Mouse (Mus musculus): ENCODE measurements at regions not wholly inside any gene's neighbourhood (a gene's known extent, or its start where the extent isn't known, plus 50 kb on each side); places are given as distances from the start of the nearest gene placed in this dataset.

- DNase-seq (no peak), ATAC-seq (ENCODE audit: insufficient read depth) (no peak)
- no peaks in the 10 kb centered on the region for H3K27me3 ChIP-seq (ENCODE audit: insufficient read depth, low read length)
- WGBS = 80% methylated on average over 3 of the region's 3 CpGs
- H3K9ac ChIP-seq = no peak overlapping the region
- no peaks in the 10 kb centered on the region for H3K9me3 ChIP-seq (ENCODE audit: low read depth, low read length)
- H3K36me3 ChIP-seq (ENCODE audit: insufficient read depth) = no peaks in the 10 kb centered on the region
- no peak overlapping the region for H3K27ac ChIP-seq (ENCODE audit: low read depth)
- H3K4me1 ChIP-seq (ENCODE audit: insufficient read depth) = no peaks in the 10 kb centered on the region
- H3K4me2 ChIP-seq = no peak overlapping the region
- TF ChIP-seq CTCF (IDR thresholded peaks at IDR 0.05; ENCODE audit: low read depth) = no peak
- no peak overlapping the region for H3K4me3 ChIP-seq (ENCODE audit: low read depth, low read length)
These were observed 53.3 kb upstream of the Arhgap28 start for GRCm38 (mm10) chr17:68057264-68057663.

GRCm38 (mm10) chr17:68060455-68060854 lies 56.5 kb upstream of the Arhgap28 start:
- no peak for ATAC-seq (ENCODE audit: insufficient read depth)
- 95% methylated on average over 3 of the region's 3 CpGs for WGBS

GRCm38 (mm10) chr17:68065751-68066150 lies 61.8 kb upstream of the Arhgap28 start:
- Histone ChIP-seq H3K36me3 (ENCODE audit: insufficient read depth) (no peaks in the 10 kb centered on the region), H3K27me3 (ENCODE audit: insufficient read depth, low read length) (no peaks in the 10 kb centered on the region), H3K27ac (ENCODE audit: low read depth) (no peak overlapping the region), H3K4me1 (ENCODE audit: insufficient read depth) (peaks cover 7% of the 10 kb centered on the region), H3K4me2 (no peak overlapping the region), H3K9ac (no peak overlapping the region), H3K9me3 (ENCODE audit: low read depth, low read length) (no peaks in the 10 kb centered on the region), H3K4me3 (ENCODE audit: low read depth, low read length) (no peak overlapping the region)
- TF ChIP-seq CTCF (IDR thresholded peaks at IDR 0.05; ENCODE audit: low read depth) = no peak
- no peak for ATAC-seq (ENCODE audit: insufficient read depth)
- DNase-seq = no peak
- 83% methylated on average over 9 of the region's 9 CpGs for WGBS

More at GRCm38 (mm10) chr17:68060455-68060854, 56.5 kb upstream of the Arhgap28 start:
- no peak overlapping the region for H3K27ac ChIP-seq (ENCODE audit: low read depth)
- no peaks in the 10 kb centered on the region for H3K36me3 ChIP-seq (ENCODE audit: insufficient read depth)
- no peak overlapping the region for H3K4me3 ChIP-seq (ENCODE audit: low read depth, low read length)
- H3K9ac ChIP-seq = no peak overlapping the region
- no peaks in the 10 kb centered on the region for H3K4me1 ChIP-seq (ENCODE audit: insufficient read depth)
- no peaks in the 10 kb centered on the region for H3K27me3 ChIP-seq (ENCODE audit: insufficient read depth, low read length)
- no peak for DNase-seq
- H3K4me2 ChIP-seq = no peak overlapping the region
- TF ChIP-seq CTCF (IDR thresholded peaks at IDR 0.05; ENCODE audit: low read depth) = no peak
- H3K9me3 ChIP-seq (ENCODE audit: low read depth, low read length) = no peaks in the 10 kb centered on the region

DNA sequence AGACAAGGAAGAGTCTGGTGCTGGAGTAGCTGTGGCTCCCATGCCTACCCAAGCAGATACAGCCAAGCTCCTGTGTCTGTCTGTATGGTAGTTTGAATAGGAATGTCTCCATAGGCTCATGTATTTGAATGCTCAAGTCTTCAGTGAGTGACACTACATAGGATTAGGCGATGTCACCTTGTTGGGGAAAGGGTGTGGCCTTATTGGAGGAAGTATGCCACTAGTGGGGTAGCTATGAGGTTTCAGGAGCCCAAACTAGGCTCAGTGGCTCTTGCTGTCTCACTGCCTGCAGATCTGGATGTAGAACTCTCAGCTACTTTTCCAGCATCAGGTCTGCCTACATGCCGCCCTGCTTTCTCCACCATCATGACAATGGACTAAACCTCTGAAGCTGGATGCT lies 62.3 kb upstream of the Arhgap28 start:
- Histone ChIP-seq H3K4me3 (ENCODE audit: low read depth, low read length) (no peak overlapping the region), H3K4me1 (ENCODE audit: insufficient read depth) (peaks cover 7% of the 10 kb centered on the region), H3K4me2 (no peak overlapping the region), H3K27ac (ENCODE audit: low read depth) (no peak overlapping the region), H3K36me3 (ENCODE audit: insufficient read depth) (no peaks in the 10 kb centered on the region), H3K9ac (no peak overlapping the region), H3K27me3 (ENCODE audit: insufficient read depth, low read length) (no peaks in the 10 kb centered on the region), H3K9me3 (ENCODE audit: low read depth, low read length) (no peaks in the 10 kb centered on the region)
- 97% methylated on average over 2 of the region's 2 CpGs for WGBS
- no peak for ATAC-seq (ENCODE audit: insufficient read depth)
- no peak for TF ChIP-seq CTCF (IDR thresholded peaks at IDR 0.05; ENCODE audit: low read depth)
- DNase-seq = no peak

- Histone ChIP-seq H3K27ac (ENCODE audit: low read depth) (peak overlapping the region; percentile 67), H3K36me3 (ENCODE audit: insufficient read depth) (no peaks in the 10 kb centered on the region), H3K4me2 (peak overlapping the region; percentile 38), H3K9ac (no peak overlapping the region), H3K4me1 (ENCODE audit: insufficient read depth) (peaks cover 7% of the 10 kb centered on the region), H3K9me3 (ENCODE audit: low read depth, low read length) (no peaks in the 10 kb centered on the region), H3K27me3 (ENCODE audit: insufficient read depth, low read length) (no peaks in the 10 kb centered on the region), H3K4me3 (ENCODE audit: low read depth, low read length) (no peak overlapping the region)
- 28% methylated on average over 7 of the region's 7 CpGs for WGBS
- DNase-seq = peak; percentile 42
- TF ChIP-seq CTCF (IDR thresholded peaks at IDR 0.05; ENCODE audit: low read depth) = no peak
- 0 out of 2 replicates have a peak, but pooled peaks have one; percentile 4 for ATAC-seq (ENCODE audit: insufficient read depth)
These were observed 65.1 kb upstream of the Arhgap28 start for GRCm38 (mm10) chr17:68069008-68069407.

GRCm38 (mm10) chr17:68069484-68069883 lies 65.6 kb upstream of the Arhgap28 start:
- Histone ChIP-seq H3K9me3 (ENCODE audit: low read depth, low read length) (no peaks in the 10 kb centered on the region), H3K4me2 (peak overlapping the region; percentile 38), H3K27ac (ENCODE audit: low read depth) (peak overlapping the region; percentile 67), H3K4me1 (ENCODE audit: insufficient read depth) (peaks cover 8% of the 10 kb centered on the region), H3K36me3 (ENCODE audit: insufficient read depth) (no peaks in the 10 kb centered on the region), H3K27me3 (ENCODE audit: insufficient read depth, low read length) (no peaks in the 10 kb centered on the region), H3K9ac (no peak overlapping the region), H3K4me3 (ENCODE audit: low read depth, low read length) (no peak overlapping the region)
- TF ChIP-seq CTCF (IDR thresholded peaks at IDR 0.05; ENCODE audit: low read depth) = no peak
- 31% methylated on average over 5 of the region's 5 CpGs for WGBS
- DNase-seq (peak; percentile 54), ATAC-seq (ENCODE audit: insufficient read depth) (no peak)

GRCm38 (mm10) chr17:68071472-68071871 lies 67.6 kb upstream of the Arhgap28 start:
- TF ChIP-seq CTCF (IDR thresholded peaks at IDR 0.05; ENCODE audit: low read depth) = no peak
- Histone ChIP-seq H3K36me3 (ENCODE audit: insufficient read depth) (no peaks in the 10 kb centered on the region), H3K27ac (ENCODE audit: low read depth) (peak overlapping the region; percentile 67), H3K4me1 (ENCODE audit: insufficient read depth) (peaks cover 14% of the 10 kb centered on the region), H3K4me2 (no peak overlapping the region), H3K4me3 (ENCODE audit: low read depth, low read length) (no peak overlapping the region), H3K9ac (no peak overlapping the region), H3K9me3 (ENCODE audit: low read depth, low read length) (no peaks in the 10 kb centered on the region), H3K27me3 (ENCODE audit: insufficient read depth, low read length) (no peaks in the 10 kb centered on the region)
- 10% methylated on average over 4 of the region's 4 CpGs for WGBS
- peak; percentile 93 for ATAC-seq (ENCODE audit: insufficient read depth)
- peak; percentile 88 for DNase-seq

DNA sequence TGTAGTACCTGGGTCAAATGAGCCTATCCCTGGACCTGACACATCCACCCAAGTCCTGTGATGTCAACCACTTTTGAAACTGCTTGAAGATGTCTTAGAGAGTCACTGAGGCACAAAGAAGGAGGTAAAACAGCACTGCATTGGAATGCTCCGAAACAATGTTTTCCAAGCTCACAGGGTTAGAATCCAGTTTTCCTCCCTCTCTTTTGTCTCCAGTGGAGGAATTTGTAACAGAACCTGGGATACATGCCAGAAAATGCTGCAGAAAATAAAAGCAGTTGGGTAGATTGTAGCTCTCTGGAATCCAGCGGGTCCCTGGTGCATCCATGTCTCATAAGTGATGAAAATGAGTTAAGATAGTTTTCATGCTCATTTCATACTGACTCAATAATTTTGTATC lies 71.8 kb upstream of the Arhgap28 start:
- Histone ChIP-seq H3K4me3 (ENCODE audit: low read depth, low read length) (no peak overlapping the region), H3K9ac (no peak overlapping the region), H3K4me1 (ENCODE audit: insufficient read depth) (peaks cover 6% of the 10 kb centered on the region; the same call in 1 of the 2 replicates), H3K27ac (ENCODE audit: low read depth) (peak overlapping the region; percentile 70), H3K9me3 (ENCODE audit: low read depth, low read length) (no peaks in the 10 kb centered on the region), H3K27me3 (ENCODE audit: insufficient read depth, low read length) (no peaks in the 10 kb centered on the region), H3K4me2 (no peak overlapping the region), H3K36me3 (ENCODE audit: insufficient read depth) (no peaks in the 10 kb centered on the region)
- peak; percentile 89 for DNase-seq
- no peak for ATAC-seq (ENCODE audit: insufficient read depth)
- WGBS = 36% methylated on average over 2 of the region's 2 CpGs
- no peak for TF ChIP-seq CTCF (IDR thresholded peaks at IDR 0.05; ENCODE audit: low read depth)
